Mouse (Mus musculus) sigmoid colon, adult 10 weeks (tissue): ENCODE measurements around the gene Olfr493. TPM values are rescaled to one million over a fixed set of nuclear protein-coding genes. Genes with fewer than 3 reads are reported as not detected.

Source experiments
- polyA plus RNA-seq: library from polyadenylated mRNA; stranded (reverse); fragments of 350-450 nt; fragmentation: Illumina TruSeq; extraction: RNeasy Lipid Tissue Mini Kit (QIAGEN cat#74804); gene quantifications from one replicate; pipeline ENCODE4 v1.2.3, GENCODE M21; 2014; ENCODE audit warnings: low read depth, low replicate concordance

The Olfr493 gene
- not detected for polyA plus RNA-seq

DNA sequence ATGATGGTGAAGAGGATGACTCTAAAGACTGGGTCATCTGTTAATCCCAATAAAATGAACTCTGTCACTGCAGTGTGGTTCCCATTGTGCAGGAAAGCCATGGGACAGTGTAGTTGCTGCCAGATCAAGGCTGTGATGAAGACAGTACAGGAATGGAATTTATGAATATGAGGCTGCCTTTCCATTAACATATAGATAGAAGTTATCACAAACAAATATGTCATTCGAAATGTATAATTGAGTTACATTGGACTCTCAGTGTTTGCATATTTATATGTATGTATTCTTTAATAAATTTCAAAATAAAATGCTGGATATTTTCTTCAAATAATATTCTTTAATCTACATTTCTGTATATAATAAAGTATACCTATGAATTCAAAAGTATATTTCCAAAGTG lies at the start of gene Olfr493:
Olfr493 (minus strand) TSS at position 101 of the 400 bp plus-strand sequence.

DNA sequence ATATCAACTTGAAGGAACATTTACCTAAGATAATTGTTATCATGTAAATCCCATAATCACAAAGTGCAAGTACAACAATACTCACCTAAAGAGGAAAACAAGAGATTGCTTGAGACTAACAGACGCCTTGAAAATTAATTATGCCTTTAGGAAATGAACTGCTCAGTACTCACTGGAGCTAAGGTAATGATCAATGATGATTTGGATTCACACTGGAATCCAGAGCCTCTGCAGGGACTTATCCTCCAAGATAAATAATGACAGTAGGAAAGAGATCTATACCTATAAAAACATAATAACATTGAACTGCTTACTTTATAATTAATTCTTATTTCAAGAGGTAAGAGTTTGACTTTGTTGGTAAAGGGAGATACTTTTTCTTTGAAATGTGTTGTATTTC lies 46.1 kb upstream of the Olfr493 start, which contains the start of gene Olfr495:
Olfr495 (plus strand) TSS at position 301 of the 400 bp plus-strand sequence.

DNA sequence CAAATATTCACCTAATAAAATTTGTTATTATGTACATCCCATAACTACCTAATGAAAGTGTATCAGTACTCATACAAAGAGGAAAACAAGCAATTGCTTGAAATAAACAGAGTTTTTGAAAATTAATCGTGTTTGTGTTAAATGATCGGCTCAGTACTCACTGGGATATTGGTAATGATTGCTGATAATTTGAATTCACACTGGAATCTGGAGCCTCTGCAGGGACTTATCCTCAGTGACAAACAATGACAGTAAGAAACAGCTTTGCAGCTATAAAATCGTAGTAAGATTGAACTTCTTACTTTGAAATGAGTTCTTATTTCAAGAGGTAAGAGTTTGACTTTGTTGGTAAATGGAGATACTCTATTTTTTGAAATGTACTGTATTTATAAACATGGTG lies 18.3 kb upstream of the Olfr493 start, which contains the start of gene Olfr494:
Olfr494 (plus strand) TSS at position 301 of the 400 bp plus-strand sequence.

DNA sequence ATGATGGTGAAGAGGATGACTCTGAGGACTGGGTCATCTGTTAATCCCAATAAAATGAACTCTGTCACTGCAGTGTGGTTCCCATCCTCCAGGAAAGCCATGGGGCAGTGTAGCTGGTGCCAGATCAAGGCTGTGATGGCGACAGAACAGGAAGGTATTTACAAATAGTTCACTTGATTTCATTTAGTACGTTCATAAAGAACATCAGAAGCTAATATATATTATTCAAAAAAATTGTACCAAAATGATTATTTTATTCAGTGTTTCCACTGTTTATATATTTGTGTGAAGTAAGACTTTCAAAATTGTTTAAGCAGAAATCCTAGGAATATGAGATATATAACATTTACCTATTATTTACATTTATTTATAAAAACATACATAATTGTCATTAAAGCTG lies 23.2 kb downstream of the Olfr493 start, which contains the start of gene Olfr492:
Olfr492 (minus strand) TSS at position 101 of the 400 bp plus-strand sequence.

DNA sequence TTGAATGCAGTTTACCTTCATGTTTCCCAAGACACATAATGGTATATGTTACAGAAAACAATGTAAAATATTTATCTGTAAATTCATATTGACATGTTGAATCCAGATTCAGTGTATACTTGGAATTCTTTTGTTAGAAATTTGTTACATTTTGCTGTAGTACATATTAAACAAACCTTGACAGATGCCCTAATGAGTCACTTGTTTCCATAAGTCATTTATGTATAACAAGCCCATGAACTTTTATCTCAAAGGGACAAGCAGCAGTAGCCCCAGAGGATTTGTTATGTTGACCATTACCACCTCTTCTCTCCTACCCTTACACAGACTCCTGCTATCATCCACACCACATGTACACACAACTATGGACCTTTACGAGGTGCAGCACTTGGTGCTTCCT lies 33.6 kb downstream of the Olfr493 start, which contains the start of gene Olfr491:
Olfr491 (plus strand) TSS at position 301 of the 400 bp plus-strand sequence.

Other genes with a start within 250 kb of the Olfr493 start
- not detected for gene Olfr482, start 249.4 kb downstream of the Olfr493 start, polyA plus RNA-seq
- gene Olfr483, start 246.1 kb downstream of the Olfr493 start, polyA plus RNA-seq: not detected
- not detected for gene Olfr484, start 219.5 kb downstream of the Olfr493 start, polyA plus RNA-seq
- gene Olfr485, start 187.1 kb downstream of the Olfr493 start, polyA plus RNA-seq: not detected
- gene Olfr486, start 174.2 kb downstream of the Olfr493 start, polyA plus RNA-seq: not detected
- gene Olfr487, start 132.3 kb downstream of the Olfr493 start, polyA plus RNA-seq: not detected
- not detected for gene Olfr488, start 88.6 kb downstream of the Olfr493 start, polyA plus RNA-seq
- not detected for gene Olfr490, start 58.0 kb downstream of the Olfr493 start, polyA plus RNA-seq
- gene Olfr491, start 33.5 kb downstream of the Olfr493 start, polyA plus RNA-seq: not detected
- gene Olfr492, start 23.3 kb downstream of the Olfr493 start, polyA plus RNA-seq: not detected
- gene Olfr494, start 18.4 kb upstream of the Olfr493 start, polyA plus RNA-seq: not detected
- gene Olfr495, start 46.2 kb upstream of the Olfr493 start, polyA plus RNA-seq: not detected
- gene Olfr497, start 73.4 kb upstream of the Olfr493 start, polyA plus RNA-seq: not detected
- gene Olfr498, start 118.3 kb upstream of the Olfr493 start, polyA plus RNA-seq: not detected
- gene Olfr502, start 178.1 kb upstream of the Olfr493 start, polyA plus RNA-seq: not detected
- gene Olfr503, start 197.5 kb upstream of the Olfr493 start, polyA plus RNA-seq: not detected
- not detected for gene Olfr504, start 218.8 kb upstream of the Olfr493 start, polyA plus RNA-seq